Comparison of ENCODE assay signal across 16 mouse cellular contexts in genomic region chr11:56925368-56925896, GRCm38 (mm10).
DNase-seq lines count a peak whose midpoint lies in the region; ATAC-seq and TF ChIP-seq lines count a peak whose summit lies in the region.
"Had no signal": no experiment of that assay in that cellular context is flagged by ENCODE, and none has a peak within 500 bp of the region (broad histone marks: within the 10 kb centered on the region; RNA-seq: fewer than 3 reads in every experiment).

No protein-coding gene starts in this region.

- no peaks in the 10 kb centered on the region for H3K4me1 ChIP-seq in lung, embryonic 15.5 days
- no peaks in the 10 kb centered on the region for H3K4me1 ChIP-seq in lung, adult 2 months (ENCODE audit: control insufficient read depth, insufficient read depth, low read length)
- H3K4me1 ChIP-seq: embryonic facial prominence, embryonic 15.5 days; heart, embryonic 12.5 days; midbrain, embryonic 15.5 days; stomach, embryonic 15.5 days had no signal

- no peaks in the 10 kb centered on the region for H3K27me3 ChIP-seq in lung, embryonic 15.5 days
- H3K27me3 ChIP-seq: embryonic facial prominence, embryonic 15.5 days; heart, embryonic 12.5 days; midbrain, embryonic 15.5 days; stomach, embryonic 15.5 days had no signal

- H3K9ac ChIP-seq in lung, embryonic 15.5 days, result no peak overlapping the region
- H3K9ac ChIP-seq: embryonic facial prominence, embryonic 15.5 days; heart, embryonic 12.5 days; midbrain, embryonic 15.5 days; stomach, embryonic 15.5 days had no signal

- DNase-seq in lung, adult 2 months, result no peak
- peak; percentile 9 for DNase-seq in cerebellum, adult 9-10 months
- DNase-seq in layer of hippocampus, postnatal 36 days, result peak; percentile 11
- DNase-seq in heart, adult 9 months (ENCODE audit: low spot score in 2 of 2), result no peak
- DNase-seq: gastrocnemius, postnatal 14 days; kidney, postnatal 10 days; thymus, postnatal 14 days had no signal

- 60% methylated on average over 7 of the region's 7 CpGs for WGBS in lung, embryonic 15.5 days
- WGBS in lung, adult 2 months, result 58% methylated on average over 7 of the region's 7 CpGs

- H3K9me3 ChIP-seq in lung, embryonic 15.5 days, result no peaks in the 10 kb centered on the region
- H3K9me3 ChIP-seq: embryonic facial prominence, embryonic 15.5 days; heart, embryonic 12.5 days; midbrain, embryonic 15.5 days; stomach, embryonic 15.5 days had no signal

- H3K4me2 ChIP-seq in lung, embryonic 15.5 days, result no peak overlapping the region
- H3K4me2 ChIP-seq: embryonic facial prominence, embryonic 15.5 days; heart, embryonic 12.5 days; midbrain, embryonic 15.5 days; stomach, embryonic 15.5 days had no signal

- no peak overlapping the region for H3K4me3 ChIP-seq in lung, embryonic 15.5 days
- no peak overlapping the region for H3K4me3 ChIP-seq in lung, adult 2 months (replicated peaks; ENCODE audit: extremely low read depth, low read depth, low read length)
- H3K4me3 ChIP-seq: embryonic facial prominence, embryonic 15.5 days; heart, embryonic 12.5 days; midbrain, embryonic 15.5 days; stomach, embryonic 15.5 days had no signal

- H3K27ac ChIP-seq in lung, embryonic 15.5 days, result no peak overlapping the region
- H3K27ac ChIP-seq: embryonic facial prominence, embryonic 15.5 days; midbrain, embryonic 15.5 days; stomach, embryonic 15.5 days had no signal

- ATAC-seq in lung, embryonic 15.5 days (ENCODE audit: borderline replicate concordance, extremely low read depth, low FRiP score, low TSS enrichment), result peak; percentile 42; the same call in 1 of the 2 replicates
- peak; percentile 31; the same call in 1 of the 2 replicates for ATAC-seq in cerebellum, adult (ENCODE audit: insufficient number of reproducible peaks, low FRiP score, low TSS enrichment)
- ATAC-seq in monocyte, adult 5-6 weeks (replicated peaks; ENCODE audit: insufficient number of reproducible peaks, low FRiP score, low TSS enrichment, poor library complexity, severe bottlenecking), result no peak
- ATAC-seq: forebrain, embryonic 16.5 days; intestine, embryonic 16.5 days; midbrain, embryonic 15.5 days had no signal

- TF ChIP-seq POLR2A in lung, adult 2 months (IDR thresholded peaks at IDR 0.05; ENCODE audit: borderline replicate concordance, extremely low read depth, low read depth, low read length), result no peak

- H3K36me3 ChIP-seq in lung, embryonic 15.5 days, result no peaks in the 10 kb centered on the region
- H3K36me3 ChIP-seq: embryonic facial prominence, embryonic 15.5 days; heart, embryonic 12.5 days; midbrain, embryonic 15.5 days; stomach, embryonic 15.5 days had no signal

- no peak for TF ChIP-seq CTCF in lung, adult 2 months (IDR thresholded peaks at IDR 0.05; ENCODE audit: insufficient read depth, low read length)

Comparison
In these comparisons a context has a peak if more than half of its experiments do, and no peak if none do; other contexts are left out.
1. DNase-seq: peak in cerebellum, adult 9-10 months (single experiment) and layer of hippocampus, postnatal 36 days (2 of 2); none in lung, adult 2 months (single experiment) and heart, adult 9 months (0 of 2).